Mouse (Mus musculus) testis, postnatal 10 days (tissue): ENCODE results near the gene Klhl24.
A peak's percentile ranks its signal among the peaks of the same experiment; 100 is the strongest.
"Not testable (repeated sequence)": the region's sequence is repeated elsewhere in the genome, so short reads cannot be mapped to it uniquely, and the experiment has no call there.

Experiments used
- DNase-seq: peaks from one replicate; pipeline ENCODE4 v3.0.0; 2021; ENCODE audit warnings: low spot score

The Klhl24 gene

GRCm38 (mm10) chr16:20097069-20097710, at the start of gene Klhl24:
TSS of gene Klhl24 (plus strand) at chr16:20097542.
- peak; percentile 89 for DNase-seq

- no peak for DNase-seq
Observed at GRCm38 (mm10) chr16:20052655-20053054, 44.7 kb upstream of the Klhl24 start.

GRCm38 (mm10) chr16:20072770-20073169, 24.6 kb upstream of the Klhl24 start:
- no peak for DNase-seq

- DNase-seq = no peak
Observed at GRCm38 (mm10) chr16:20076675-20077074, 20.7 kb upstream of the Klhl24 start.

- no peak for DNase-seq
Observed at GRCm38 (mm10) chr16:20080271-20080670, 17.1 kb upstream of the Klhl24 start.

GRCm38 (mm10) chr16:20084623-20085022, 12.7 kb upstream of the Klhl24 start:
- DNase-seq = no peak

- no peak for DNase-seq
Observed at GRCm38 (mm10) chr16:20085250-20085905, 12.0 kb upstream of the Klhl24 start.

- no peak for DNase-seq
Observed at GRCm38 (mm10) chr16:20086976-20087375, 10.4 kb upstream of the Klhl24 start.

DNA sequence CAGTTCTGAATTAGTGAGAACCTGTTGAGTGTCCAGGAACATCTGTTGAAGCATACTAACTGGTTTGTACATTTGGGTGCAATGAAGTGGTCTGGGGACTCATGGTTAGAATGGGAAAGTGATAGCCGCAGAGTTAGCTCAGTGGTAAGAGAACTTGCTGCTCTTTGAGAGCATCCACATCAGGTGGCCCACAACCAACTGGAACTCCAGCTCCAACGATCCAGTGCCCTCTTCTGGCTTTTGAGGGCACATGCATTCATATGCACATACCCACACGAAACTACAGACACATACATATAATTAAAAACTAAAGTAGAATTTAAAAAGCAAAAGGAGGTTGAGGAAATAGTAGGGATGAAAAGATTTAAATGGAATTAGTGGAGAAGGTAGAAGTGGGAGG, 7.7 kb upstream of the Klhl24 start:
- DNase-seq = no peak

GRCm38 (mm10) chr16:20090921-20091575, 6.3 kb upstream of the Klhl24 start:
- no peak for DNase-seq

GRCm38 (mm10) chr16:20095966-20096365, 1.4 kb upstream of the Klhl24 start:
- no peak for DNase-seq

DNA sequence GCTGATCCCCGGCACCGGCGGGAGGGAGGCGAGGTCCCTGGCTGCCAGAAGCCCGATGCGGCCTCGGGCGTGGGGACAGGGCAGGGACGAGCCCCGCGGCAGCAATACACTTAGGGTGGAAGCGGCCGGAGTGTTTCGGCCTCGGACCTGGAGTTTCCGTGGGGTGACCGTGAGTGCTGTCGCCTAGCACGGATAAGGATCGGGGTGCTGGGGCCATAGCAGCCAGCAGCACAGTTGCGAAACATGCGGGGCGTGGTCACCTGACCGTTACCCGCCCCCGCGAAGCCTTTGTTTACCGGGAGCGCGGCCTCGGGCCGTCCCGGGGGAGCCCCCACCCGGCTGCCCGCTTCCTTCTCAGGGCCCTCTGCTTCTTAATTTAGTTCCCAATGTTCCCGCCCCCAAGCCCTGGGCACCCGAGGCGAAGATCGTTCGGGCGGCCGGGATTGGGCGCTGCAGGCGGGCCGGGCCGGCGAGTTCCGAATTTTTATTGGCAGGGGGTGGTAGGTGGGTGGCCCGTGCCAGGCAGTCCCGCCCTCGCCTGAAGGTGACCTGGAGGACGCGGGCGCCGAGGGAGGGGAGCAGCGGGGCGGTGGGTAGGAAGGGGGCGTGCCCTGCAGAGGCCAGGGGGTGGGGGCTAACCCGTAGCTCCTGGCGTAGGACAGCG, 501 bp downstream of the Klhl24 start:
- DNase-seq = peak; percentile 90

GRCm38 (mm10) chr16:20098375-20098727, 1.0 kb downstream of the Klhl24 start:
- no peak for DNase-seq

DNA sequence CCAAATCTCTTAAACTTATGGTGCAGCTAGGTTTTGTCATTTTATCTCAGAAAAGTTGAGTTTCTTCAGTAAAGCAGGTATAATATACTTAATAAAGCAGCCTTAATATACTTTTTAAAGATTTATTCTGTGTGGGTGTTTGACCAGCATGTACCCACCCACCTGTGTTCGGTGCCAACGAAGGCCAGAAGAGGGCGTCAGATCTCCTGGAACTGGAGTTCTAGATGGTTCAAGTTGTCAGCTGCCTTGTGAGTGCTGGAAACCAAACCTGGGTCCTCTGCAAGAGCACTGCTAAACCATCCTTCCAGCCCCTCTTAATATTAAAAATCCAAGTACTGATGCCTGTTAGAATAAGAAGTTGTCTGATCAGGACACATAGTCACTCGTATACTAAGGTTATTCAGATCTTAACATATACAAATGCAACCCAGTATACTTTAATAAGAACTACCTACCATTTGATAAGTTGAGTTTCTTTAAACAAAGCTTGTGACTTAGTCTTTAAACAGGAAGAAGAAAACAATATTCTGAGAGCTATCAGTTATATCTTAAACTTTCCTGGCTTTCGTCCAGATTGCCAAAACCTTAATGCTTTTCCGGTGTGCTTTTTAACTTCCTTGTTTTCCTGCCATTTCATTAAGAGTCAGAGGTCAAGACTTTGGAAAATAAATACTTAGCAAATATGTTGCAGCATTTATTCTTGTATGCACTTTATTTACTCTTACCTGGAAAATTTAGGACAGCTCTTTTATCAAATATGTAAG, 1.7 kb downstream of the Klhl24 start:
- peak; percentile 49 for DNase-seq

- DNase-seq = no peak
Observed at GRCm38 (mm10) chr16:20106996-20107395, 9.7 kb downstream of the Klhl24 start.

GRCm38 (mm10) chr16:20108961-20109360, 11.6 kb downstream of the Klhl24 start:
- DNase-seq = no peak

DNA sequence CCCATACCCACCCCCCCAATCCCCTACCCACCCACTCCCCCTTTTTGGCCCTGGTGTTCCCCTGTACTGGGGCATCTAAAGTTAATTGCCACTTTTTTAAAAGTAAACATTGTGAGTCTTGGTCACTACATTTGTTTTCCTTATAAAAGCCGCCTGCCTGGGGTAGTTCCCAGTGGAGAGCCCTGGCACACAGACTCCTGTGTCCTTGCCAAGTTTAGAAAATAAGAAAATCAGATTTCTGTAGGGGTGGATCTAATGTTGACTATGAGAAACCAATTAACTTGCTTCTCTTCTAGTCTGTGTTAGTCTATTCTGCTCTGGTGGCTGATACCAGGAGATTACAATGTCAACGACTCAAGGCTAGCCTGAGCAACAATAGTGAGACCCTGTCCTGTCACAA, 15.3 kb downstream of the Klhl24 start:
- DNase-seq = no peak

- no peak for DNase-seq
Observed at GRCm38 (mm10) chr16:20116069-20116468, 18.7 kb downstream of the Klhl24 start.

- DNase-seq = not testable (repeated sequence)
Observed at GRCm38 (mm10) chr16:20126319-20126883, 29.1 kb downstream of the Klhl24 start.

DNA sequence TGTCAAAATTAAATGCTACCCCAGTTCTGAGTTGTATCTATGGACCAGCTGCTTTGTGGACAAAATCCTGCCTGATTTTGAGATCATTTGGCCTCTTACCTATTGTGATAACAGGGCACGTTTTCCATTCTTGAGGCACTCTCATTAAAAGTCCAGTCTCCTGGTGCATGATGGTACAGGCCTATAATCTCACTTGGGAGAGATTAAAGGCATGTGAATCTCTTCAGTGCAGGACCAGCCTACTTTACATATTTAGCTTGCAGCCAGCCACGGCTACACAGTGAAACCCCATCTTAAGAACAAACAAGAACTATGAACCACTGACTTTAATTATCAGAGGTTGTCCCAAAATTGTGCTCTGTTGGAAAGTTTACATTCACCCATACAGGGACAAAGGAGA, 33.1 kb downstream of the Klhl24 start:
- DNase-seq = no peak

GRCm38 (mm10) chr16:20140772-20141531, 43.6 kb downstream of the Klhl24 start, which contains the start of gene Yeats2:
TSS of gene Yeats2 (plus strand) at chr16:20141063.
- peak; percentile 88 for DNase-seq
